Mouse (Mus musculus) E14TG2a.4 (cell line): ENCODE results near the gene Gigyf1.

Experiments
- CTCF ChIP-seq: conservative IDR thresholded peaks from 2 replicates; pipeline ENCODE4 v1.5.1; 2014; ENCODE audit warnings: low read length
- NANOG ChIP-seq: IDR thresholded peaks from 2 replicates; pipeline ENCODE4 v1.6.1; 2014; ENCODE audit warnings: borderline replicate concordance, low read length, mixed read lengths

DNA sequence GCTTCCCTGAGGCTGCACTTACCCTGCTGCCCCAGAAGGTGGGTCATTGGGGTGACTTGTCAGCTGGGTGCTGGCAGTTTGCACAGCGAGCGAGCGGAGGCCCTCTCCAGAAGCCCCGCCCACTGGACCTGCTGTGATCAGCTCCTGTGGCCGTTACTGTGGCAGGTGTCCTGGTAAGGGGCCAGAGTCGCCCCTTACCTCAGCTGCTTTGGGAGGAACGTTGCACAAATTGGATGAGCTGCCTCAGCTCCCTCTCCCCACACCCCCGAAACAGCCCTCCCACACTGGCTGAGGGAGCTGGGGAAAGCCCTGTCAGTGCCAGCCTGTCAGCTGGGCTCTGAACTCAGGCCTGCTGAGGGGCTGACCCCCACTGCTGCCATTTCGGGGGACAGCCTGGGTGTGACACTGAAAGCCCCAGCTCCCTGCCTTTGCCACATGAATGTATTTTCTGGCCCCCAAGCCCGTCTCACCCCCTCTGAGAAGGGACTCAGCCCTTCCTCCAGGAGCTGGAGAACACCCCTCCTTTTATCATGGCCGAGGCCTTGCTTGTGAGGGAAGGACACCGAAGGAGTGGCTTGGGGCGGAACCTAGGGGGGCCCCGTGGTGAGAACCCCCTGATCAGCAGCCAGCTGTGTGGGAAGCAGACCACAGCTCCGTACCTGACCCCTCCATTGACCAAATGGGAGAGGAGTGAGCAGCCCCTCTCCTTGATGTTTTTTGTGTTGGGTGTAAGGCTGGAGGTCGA is 8.0 kb downstream of the Gigyf1 start:
- TF ChIP-seq CTCF (no peak), NANOG (no peak)
